ENCODE assay signal across 11 mouse cellular contexts in genomic region chr9:115977598-115978240, GRCm38 (mm10).
DNase-seq lines count a peak whose midpoint lies in the region; ATAC-seq and TF ChIP-seq lines count a peak whose summit lies in the region.
"Had no signal": no experiment of that assay in that cellular context is flagged by ENCODE, and none has a peak within 500 bp of the region (broad histone marks: within the 10 kb centered on the region; RNA-seq: fewer than 3 reads in every experiment).

No protein-coding gene starts in this region.

- no peak overlapping the region for H3K4me3 ChIP-seq in heart, postnatal 0 days (ENCODE audit: low read depth, low read length)
- no peak overlapping the region for H3K4me3 ChIP-seq in heart, embryonic 11.5 days (ENCODE audit: low read depth, low read length)
- H3K4me3 ChIP-seq in myocyte = no peak overlapping the region
- H3K4me3 ChIP-seq: heart, embryonic 13.5 days; liver, embryonic 15.5 days had no signal

- no peak for TF ChIP-seq EP300 in heart, postnatal 0 days (IDR thresholded peaks at IDR 0.05; ENCODE audit: low read depth)

- no peaks in the 10 kb centered on the region for H3K9me3 ChIP-seq in heart, postnatal 0 days (replicated peaks; ENCODE audit: control insufficient read depth, low read length)
- H3K9me3 ChIP-seq in heart, embryonic 11.5 days (replicated peaks; ENCODE audit: control insufficient read depth, low read length) = no peaks in the 10 kb centered on the region

- no peak overlapping the region for H3K27ac ChIP-seq in heart, postnatal 0 days (ENCODE audit: low read depth)
- H3K27ac ChIP-seq in heart, embryonic 11.5 days (ENCODE audit: low read depth, low read length) = no peak overlapping the region
- H3K27ac ChIP-seq: heart, embryonic 13.5 days; liver, embryonic 15.5 days had no signal

- H3K4me1 ChIP-seq in heart, postnatal 0 days (ENCODE audit: control insufficient read depth, insufficient read depth) = no peaks in the 10 kb centered on the region
- no peaks in the 10 kb centered on the region for H3K4me1 ChIP-seq in heart, embryonic 11.5 days (ENCODE audit: control insufficient read depth, insufficient read depth, low read length)
- H3K4me1 ChIP-seq: liver, embryonic 15.5 days had no signal

- no peaks in the 10 kb centered on the region for H3K79me2 ChIP-seq in myocyte (ENCODE audit: control insufficient read depth, insufficient read depth)

- no peak for TF ChIP-seq POLR2A in myocyte (IDR thresholded peaks at IDR 0.05; ENCODE audit: insufficient read length, low read depth)

- 54% methylated on average over 15 of the region's 15 CpGs for WGBS in heart, postnatal 0 days
- WGBS in heart, embryonic 11.5 days (ENCODE audit: insufficient replicate concordance) = 77% methylated on average over 15 of the region's 15 CpGs

- no peaks in the 10 kb centered on the region for H3K27me3 ChIP-seq in heart, postnatal 0 days (ENCODE audit: control insufficient read depth, insufficient read depth, low read length)
- no peaks in the 10 kb centered on the region for H3K27me3 ChIP-seq in heart, embryonic 11.5 days (ENCODE audit: control insufficient read depth, insufficient read depth, low read length)
- H3K27me3 ChIP-seq in myocyte (ENCODE audit: control insufficient read depth, insufficient read depth, insufficient read length) = no peaks in the 10 kb centered on the region
- H3K27me3 ChIP-seq: heart, embryonic 13.5 days; liver, embryonic 15.5 days had no signal

- DNase-seq in heart, postnatal 0 days (ENCODE audit: low spot score) = peak; percentile 17
- peak; percentile 50 for DNase-seq in adrenal gland, postnatal 25 days
- peak; percentile 22 to 30 for DNase-seq in frontal cortex, postnatal 14 days (ENCODE audit: low spot score in 2 of 2)
- DNase-seq in thymus, postnatal 25 days = no peak
- DNase-seq in urinary bladder, postnatal 36 days (ENCODE audit: low spot score in 2 of 2) = no peak

- no peak overlapping the region for H3K4me2 ChIP-seq in heart, postnatal 0 days (ENCODE audit: low read depth, low read length)
- H3K4me2 ChIP-seq in heart, embryonic 11.5 days = no peak overlapping the region
- peak overlapping the region; percentile 12 for H3K4me2 ChIP-seq in myocyte (ENCODE audit: low read depth)
- H3K4me2 ChIP-seq: heart, embryonic 13.5 days; liver, embryonic 15.5 days had no signal

- H3ac ChIP-seq in myocyte (ENCODE audit: control insufficient read depth, insufficient read length) = no peak overlapping the region

- no peak overlapping the region for H3K9ac ChIP-seq in heart, postnatal 0 days (replicated peaks; ENCODE audit: low read depth, low read length)
- H3K9ac ChIP-seq in heart, embryonic 11.5 days (ENCODE audit: low read depth, low read length) = no peak overlapping the region
- H3K9ac ChIP-seq: heart, embryonic 13.5 days; liver, embryonic 15.5 days had no signal

- no peak for TF ChIP-seq CTCF in heart, postnatal 0 days (IDR thresholded peaks at IDR 0.05; ENCODE audit: low read depth)

- H3K36me3 ChIP-seq in heart, postnatal 0 days (replicated peaks; ENCODE audit: control insufficient read depth, insufficient read depth, low read length) = no peaks in the 10 kb centered on the region
- no peaks in the 10 kb centered on the region for H3K36me3 ChIP-seq in heart, embryonic 11.5 days (ENCODE audit: control insufficient read depth, insufficient read depth, low read length)
- no peaks in the 10 kb centered on the region for H3K36me3 ChIP-seq in myocyte (ENCODE audit: control insufficient read depth, insufficient read depth)
- H3K36me3 ChIP-seq: heart, embryonic 13.5 days; liver, embryonic 15.5 days had no signal

- peak; percentile 53 for ATAC-seq in heart, postnatal 0 days (ENCODE audit: insufficient read depth, low read depth)
- no peak for ATAC-seq in heart, embryonic 11.5 days (replicated peaks; ENCODE audit: insufficient number of reproducible peaks, low FRiP score, low TSS enrichment)
- no peak for ATAC-seq in megakaryocyte progenitor cell, adult 5-6 weeks (replicated peaks; ENCODE audit: poor library complexity)
- ATAC-seq: CD4-positive, CD25-positive, alpha-beta regulatory T cell, adult 4 months had no signal

TF ChIP-seq in myocyte, 11 proteins besides CTCF, POLR2A, EP300 and RAD21:
- TF ChIP-seq MYOD1 (IDR thresholded peaks at IDR 0.05; ENCODE audit: control insufficient read depth in 1 of 3, insufficient read length in 2 of 3, low read depth in 2 of 3) (peak in 1 of 3 experiments; percentile 17), E2F4 (IDR thresholded peaks at IDR 0.05; ENCODE audit: insufficient read depth) (no peak)
TF ChIP-seq in myocyte: peak in this region for 1.

Comparison
In these comparisons a context has a peak if more than half of its experiments do, and no peak if none do; other contexts are left out.
1. DNase-seq: peak in heart, postnatal 0 days (single experiment), adrenal gland, postnatal 25 days (single experiment) and frontal cortex, postnatal 14 days (2 of 2); none in thymus, postnatal 25 days (single experiment) and urinary bladder, postnatal 36 days (0 of 2).